Mouse (Mus musculus) ES-Bruce4 (cell line): ENCODE data around the gene G430095P16Rik.

ENCODE experiments used
- EP300 ChIP-seq: IDR thresholded peaks from 2 replicates; pipeline ENCODE4 v1.6.1; 2011; ENCODE audit warnings: low read depth, low read length; ENCODE audit not compliant: insufficient read depth
- POLR2A ChIP-seq: IDR thresholded peaks from one replicate; pipeline ENCODE4 v1.8.1; 2011; ENCODE audit warnings: low read length; ENCODE audit not compliant: insufficient read depth

GRCm38 (mm10) chr8:84687705-84688100 lies 35.1 kb upstream of the G430095P16Rik start, which contains the start of gene Nacc1:
- TF ChIP-seq POLR2A (no peak), EP300 (peak; percentile 59; the same call in 1 of the 2 replicates)
